Mouse (Mus musculus): ENCODE data around the gene Primpol.

The Primpol gene

GRCm38 (mm10) chr8:46616879-46617689 is at the start of gene Primpol, which contains the start of gene Casp3:
Gene Primpol (minus strand): TSS chr8:46617212.
Gene Casp3 (plus strand): TSS chr8:46617291.
- DNase-seq = peak; percentile 93

- DNase-seq = no peak
Observed at GRCm38 (mm10) chr8:46655919-46656318, 38.9 kb upstream of the Primpol start.

- DNase-seq = no peak
Observed at GRCm38 (mm10) chr8:46651872-46652271, 34.9 kb upstream of the Primpol start.

- no peak for DNase-seq
Observed at GRCm38 (mm10) chr8:46648421-46648820, 31.4 kb upstream of the Primpol start.

- no peak for DNase-seq
Observed at GRCm38 (mm10) chr8:46641272-46641671, 24.3 kb upstream of the Primpol start.

- no peak for DNase-seq
Observed at GRCm38 (mm10) chr8:46639852-46640251, 22.8 kb upstream of the Primpol start.

GRCm38 (mm10) chr8:46639010-46639571 is 22.1 kb upstream of the Primpol start:
- DNase-seq = peak; percentile 14

GRCm38 (mm10) chr8:46630932-46631331 is 13.9 kb upstream of the Primpol start:
- DNase-seq = no peak

GRCm38 (mm10) chr8:46630422-46630821 is 13.4 kb upstream of the Primpol start:
- DNase-seq = no peak

GRCm38 (mm10) chr8:46628645-46629044 is 11.6 kb upstream of the Primpol start:
- DNase-seq = no peak

- no peak for DNase-seq
Observed at GRCm38 (mm10) chr8:46627881-46628280, 10.9 kb upstream of the Primpol start.

GRCm38 (mm10) chr8:46626642-46627041 is 9.6 kb upstream of the Primpol start:
- DNase-seq = no peak

- no peak for DNase-seq
Observed at GRCm38 (mm10) chr8:46625166-46625565, 8.2 kb upstream of the Primpol start.

GRCm38 (mm10) chr8:46622446-46623270 is 5.6 kb upstream of the Primpol start:
- no peak for DNase-seq

GRCm38 (mm10) chr8:46618639-46619320 is 1.8 kb upstream of the Primpol start:
- no peak for DNase-seq

GRCm38 (mm10) chr8:46617690-46618620 is 943 bp upstream of the Primpol start:
- DNase-seq = no peak

GRCm38 (mm10) chr8:46615936-46616335 is 1.1 kb downstream of the Primpol start:
- DNase-seq = no peak

GRCm38 (mm10) chr8:46613377-46613776 is 3.6 kb downstream of the Primpol start:
- DNase-seq = no peak

- no peak for DNase-seq
Observed at GRCm38 (mm10) chr8:46612913-46613312, 4.1 kb downstream of the Primpol start.

- DNase-seq = no peak
Observed at GRCm38 (mm10) chr8:46611557-46611956, 5.5 kb downstream of the Primpol start.

GRCm38 (mm10) chr8:46606930-46607329 is 10.1 kb downstream of the Primpol start:
- no peak for DNase-seq

GRCm38 (mm10) chr8:46603587-46603986 is 13.4 kb downstream of the Primpol start:
- no peak for DNase-seq
